ENCODE assay signal across 39 mouse cellular contexts in the genomic region with DNA sequence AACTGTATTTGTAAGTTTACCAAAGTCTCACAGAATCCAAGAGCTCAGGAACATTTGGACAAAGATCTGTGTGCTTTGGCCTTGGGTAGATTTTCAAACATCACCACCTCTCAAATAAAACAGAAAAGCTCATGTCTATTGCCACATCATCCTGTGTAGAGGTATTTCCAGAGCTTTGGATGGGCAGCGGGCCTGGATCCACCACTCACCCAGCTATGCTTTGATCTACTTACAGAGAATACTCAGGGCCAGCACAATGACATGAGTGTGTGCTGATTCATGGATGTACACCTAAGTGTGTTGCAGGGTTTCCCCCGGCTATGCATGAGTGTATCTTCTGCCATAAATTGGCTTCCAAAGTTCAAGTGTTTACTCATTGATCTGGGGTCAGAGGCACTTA. TPM values are rescaled to one million over a fixed set of nuclear protein-coding genes. Genes with fewer than 3 reads are reported as not detected.
"Had no signal": no experiment of that assay in that cellular context is flagged by ENCODE, and none has a peak within 500 bp of the region (broad histone marks: within the 10 kb centered on the region; RNA-seq: fewer than 3 reads in every experiment).

No protein-coding gene starts in this region.

RNA-seq across cellular contexts. Expression of gene Cyp2a5, which starts 8.3 kb away (rescaled TPM):
- total RNA-seq: heart, postnatal 25 days; heart, postnatal 36 days; heart, postnatal 4 days; hematopoietic stem cell, adult 5-6 weeks; layer of hippocampus, adult 18-20 months; layer of hippocampus, adult 8-10 months; layer of hippocampus, postnatal 14 days; layer of hippocampus, postnatal 25 days; layer of hippocampus, postnatal 36 days had no signal
- polyA plus RNA-seq: heart, embryonic 10.5 days; heart, embryonic 11.5 days; heart, embryonic 12.5 days; heart, embryonic 13.5 days; heart, embryonic 14.5 days; heart, embryonic 15.5 days; heart, postnatal 0 days; hindbrain, embryonic 10.5 days; inflammation-experienced regulatory T-cells, adult 6 months; intestine, embryonic 14.5 days; intestine, embryonic 15.5 days; intestine, postnatal 0 days; kidney, embryonic 14.5 days; kidney, embryonic 15.5 days; kidney, embryonic 16.5 days; kidney, postnatal 0 days; large intestine, adult 2 months had no signal

RNA-seq across cellular contexts. Expression of gene Cyp2g1, which starts 34.7 kb away (rescaled TPM):
- total RNA-seq: heart, postnatal 10 days; heart, postnatal 14 days; heart, postnatal 25 days; heart, postnatal 36 days; heart, postnatal 4 days; hematopoietic stem cell, adult 5-6 weeks; hindbrain, postnatal 0 days; layer of hippocampus, adult 18-20 months; layer of hippocampus, adult 2 months; layer of hippocampus, adult 8-10 months; layer of hippocampus, postnatal 10 days; layer of hippocampus, postnatal 14 days; layer of hippocampus, postnatal 25 days; layer of hippocampus, postnatal 36 days had no signal
- polyA plus RNA-seq: heart, embryonic 10.5 days; heart, embryonic 12.5 days; heart, embryonic 13.5 days; heart, embryonic 14.5 days; heart, embryonic 15.5 days; heart, postnatal 0 days; hindbrain, embryonic 10.5 days; hindbrain, embryonic 11.5 days; hindbrain, embryonic 12.5 days; hindbrain, embryonic 13.5 days; hindbrain, embryonic 14.5 days; hindbrain, embryonic 15.5 days; hindbrain, embryonic 16.5 days; inflammation-experienced regulatory T-cells, adult 6 months; intestine, embryonic 14.5 days; intestine, embryonic 15.5 days; intestine, embryonic 16.5 days; intestine, postnatal 0 days; kidney, adult 2 months; kidney, embryonic 14.5 days; kidney, embryonic 15.5 days; kidney, embryonic 16.5 days; kidney, postnatal 0 days; large intestine, adult 2 months had no signal
